Mouse (Mus musculus) liver, embryonic 15.5 days (tissue): ENCODE measurements around the gene Armc9. TPM values are rescaled to one million over a fixed set of nuclear protein-coding genes. Genes with fewer than 3 reads are reported as not detected.

Source experiments
- ATAC-seq: fragments of 200-750 bp; cut with Nextera tagmentation; 2 replicates; pipeline ENCODE4 v1.8.0; 2017; ENCODE audit warnings: moderate number of reproducible peaks, mild to moderate bottlenecking, moderate library complexity; ENCODE audit not compliant: insufficient read depth
- H3K27ac ChIP-seq: fragments of 300-500 bp; sonication (generic); replicated peaks from 2 replicates; pipeline ENCODE4 v1.5.1; 2015; ENCODE audit warnings: mild to moderate bottlenecking, inconsistent platforms
- H3K27me3 ChIP-seq: fragments of 300-500 bp; sonication (generic); 2 replicates; pipeline ENCODE4 v1.6.1; 2015; ENCODE audit warnings: mild to moderate bottlenecking, inconsistent platforms
- H3K36me3 ChIP-seq: fragments of 300-500 bp; sonication (generic); replicated peaks from 2 replicates; pipeline ENCODE4 v1.6.1; 2015; ENCODE audit warnings: moderate library complexity, mild to moderate bottlenecking, inconsistent platforms
- H3K4me1 ChIP-seq: fragments of 300-500 bp; sonication (generic); replicated peaks from 2 replicates; pipeline ENCODE4 v1.6.1; 2015; ENCODE audit warnings: inconsistent platforms
- H3K4me2 ChIP-seq: fragments of 300-500 bp; sonication (generic); 2 replicates; pipeline ENCODE4 v1.6.1; 2015; ENCODE audit warnings: moderate library complexity, mild to moderate bottlenecking, inconsistent platforms
- H3K4me3 ChIP-seq: fragments of 300-500 bp; sonication (generic); replicated peaks from 2 replicates; pipeline ENCODE4 v1.5.1; 2015; ENCODE audit warnings: mild to moderate bottlenecking, inconsistent platforms
- H3K9ac ChIP-seq: fragments of 300-500 bp; sonication (generic); 2 replicates; pipeline ENCODE4 v1.6.1; 2015; ENCODE audit warnings: moderate library complexity, mild to moderate bottlenecking, inconsistent platforms
- H3K9me3 ChIP-seq: fragments of 300-500 bp; sonication (generic); replicated peaks from 2 replicates; pipeline ENCODE4 v1.6.1; 2016; ENCODE audit warnings: inconsistent platforms
- WGBS: fragments of 180-500 bp; shearing (Covaris S2); methylation state at CpG from one replicate; pipeline ENCODE4 v1.1.7; 2015; ENCODE audit warnings: mixed read lengths; ENCODE audit not compliant: insufficient replicate concordance; 5-methylcytosine and 5-hydroxymethylcytosine counted together
- polyA plus RNA-seq: library from polyadenylated mRNA; unstranded; fragments of >200 nt; fragmentation: Nextera tagmentation; extraction: Ambion mirVana; gene quantifications from 2 replicates; pipeline ENCODE4 v1.2.1, GENCODE M21; 2015

The Armc9 gene
- 8.9 and 9.3 TPM in 2 replicates for polyA plus RNA-seq

- peak within 1 kb of the TSS; percentile 91 for H3K27ac ChIP-seq
- peak; percentile 99 for ATAC-seq
- 0 out of 2 replicates have a peak, but pooled peaks cover 6% of the 10 kb centered on the region for H3K36me3 ChIP-seq
- H3K4me3 ChIP-seq = peak within 1 kb of the TSS; percentile 68
- no peaks in the 10 kb centered on the region for H3K9me3 ChIP-seq
- peak within 1 kb of the TSS; percentile 84 for H3K4me2 ChIP-seq
- H3K9ac ChIP-seq = peak within 1 kb of the TSS; percentile 61
- no peaks in the 10 kb centered on the region for H3K27me3 ChIP-seq
- H3K4me1 ChIP-seq = peaks cover 50% of the 10 kb centered on the region
- WGBS = 2% methylated on average over 40 of the region's 40 CpGs
These were observed at the start of gene Armc9 for GRCm38 (mm10) chr1:86154133-86154823. TSS of gene Armc9 (plus strand) at chr1:86154780.

GRCm38 (mm10) chr1:86105054-86105453 is 49.5 kb upstream of the Armc9 start:
- Histone ChIP-seq H3K4me1 (no peaks in the 10 kb centered on the region), H3K27ac (no peak overlapping the region), H3K4me2 (no peak overlapping the region), H3K36me3 (peaks cover 26% of the 10 kb centered on the region), H3K9me3 (no peaks in the 10 kb centered on the region), H3K9ac (no peak overlapping the region), H3K27me3 (no peaks in the 10 kb centered on the region), H3K4me3 (no peak overlapping the region)
- 94% methylated on average over 1 of the region's 1 CpGs for WGBS
- no peak for ATAC-seq

GRCm38 (mm10) chr1:86111779-86112178 is 42.8 kb upstream of the Armc9 start, which contains the start of gene Htr2b:
TSS of gene Htr2b (minus strand) at chr1:86111970.
- 71% methylated on average over 6 of the region's 6 CpGs for WGBS
- H3K27ac ChIP-seq = no peak within 1 kb of the TSS
- H3K4me1 ChIP-seq = no peaks in the 10 kb centered on the region
- H3K9ac ChIP-seq = no peak within 1 kb of the TSS
- H3K4me2 ChIP-seq = no peak within 1 kb of the TSS
- no peaks in the 10 kb centered on the region for H3K27me3 ChIP-seq
- no peak within 1 kb of the TSS for H3K4me3 ChIP-seq
- H3K36me3 ChIP-seq = peaks cover 23% of the 10 kb centered on the region
- no peaks in the 10 kb centered on the region for H3K9me3 ChIP-seq
- ATAC-seq = no peak

- Histone ChIP-seq H3K9me3 (no peaks in the 10 kb centered on the region), H3K9ac (no peak overlapping the region), H3K4me2 (no peak overlapping the region), H3K4me3 (no peak overlapping the region), H3K4me1 (no peaks in the 10 kb centered on the region), H3K27me3 (no peaks in the 10 kb centered on the region), H3K27ac (no peak overlapping the region), H3K36me3 (peaks cover 37% of the 10 kb centered on the region)
- no peak for ATAC-seq
- 80% methylated on average over 3 of the region's 3 CpGs for WGBS
These were observed 40.4 kb upstream of the Armc9 start for GRCm38 (mm10) chr1:86114141-86114540.

GRCm38 (mm10) chr1:86119549-86119948 is 35.0 kb upstream of the Armc9 start:
- Histone ChIP-seq H3K27ac (no peak overlapping the region), H3K27me3 (no peaks in the 10 kb centered on the region), H3K4me1 (no peaks in the 10 kb centered on the region), H3K9ac (no peak overlapping the region), H3K4me3 (no peak overlapping the region), H3K9me3 (no peaks in the 10 kb centered on the region), H3K4me2 (no peak overlapping the region), H3K36me3 (peaks cover 75% of the 10 kb centered on the region)
- ATAC-seq = no peak
- 85% methylated on average over 4 of the region's 4 CpGs for WGBS

- no peaks in the 10 kb centered on the region for H3K4me1 ChIP-seq
- ATAC-seq = no peak
- no peaks in the 10 kb centered on the region for H3K9me3 ChIP-seq
- peaks cover 85% of the 10 kb centered on the region for H3K36me3 ChIP-seq
- no peak overlapping the region for H3K9ac ChIP-seq
- WGBS = 85% methylated on average over 2 of the region's 2 CpGs
- no peak overlapping the region for H3K4me2 ChIP-seq
- H3K27me3 ChIP-seq = no peaks in the 10 kb centered on the region
- no peak overlapping the region for H3K4me3 ChIP-seq
- no peak overlapping the region for H3K27ac ChIP-seq
These were observed 28.5 kb upstream of the Armc9 start for GRCm38 (mm10) chr1:86126036-86126435.

GRCm38 (mm10) chr1:86133337-86133736 is 21.2 kb upstream of the Armc9 start, which contains the start of gene Gm21972:
TSS of gene Gm21972 (plus strand) at chr1:86133637.
- peaks cover 85% of the 10 kb centered on the region for H3K36me3 ChIP-seq

GRCm38 (mm10) chr1:86135315-86135714 is 19.3 kb upstream of the Armc9 start:
- Histone ChIP-seq H3K4me1 (no peaks in the 10 kb centered on the region), H3K9me3 (no peaks in the 10 kb centered on the region), H3K36me3 (peaks cover 86% of the 10 kb centered on the region), H3K27ac (no peak overlapping the region), H3K4me2 (no peak overlapping the region), H3K27me3 (no peaks in the 10 kb centered on the region), H3K4me3 (no peak overlapping the region), H3K9ac (no peak overlapping the region)
- no peak for ATAC-seq
- WGBS = 87% methylated on average over 6 of the region's 6 CpGs

More at GRCm38 (mm10) chr1:86133337-86133736, 21.2 kb upstream of the Armc9 start, which contains the start of gene Gm21972:
- no peak for ATAC-seq
- H3K27me3 ChIP-seq = no peaks in the 10 kb centered on the region
- H3K4me3 ChIP-seq = no peak within 1 kb of the TSS
- WGBS = 85% methylated on average over 4 of the region's 4 CpGs
- no peaks in the 10 kb centered on the region for H3K4me1 ChIP-seq
- no peak within 1 kb of the TSS for H3K27ac ChIP-seq
- no peaks in the 10 kb centered on the region for H3K9me3 ChIP-seq
- H3K9ac ChIP-seq = no peak within 1 kb of the TSS
- no peak within 1 kb of the TSS for H3K4me2 ChIP-seq

GRCm38 (mm10) chr1:86141081-86141480 is 13.5 kb upstream of the Armc9 start:
- H3K9ac ChIP-seq = no peak overlapping the region
- peaks cover 47% of the 10 kb centered on the region for H3K36me3 ChIP-seq
- no peaks in the 10 kb centered on the region for H3K9me3 ChIP-seq
- H3K4me1 ChIP-seq = no peaks in the 10 kb centered on the region
- H3K4me3 ChIP-seq = no peak overlapping the region
- 76% methylated on average over 3 of the region's 3 CpGs for WGBS
- H3K27me3 ChIP-seq = no peaks in the 10 kb centered on the region
- no peak for ATAC-seq
- H3K4me2 ChIP-seq = no peak overlapping the region
- H3K27ac ChIP-seq = no peak overlapping the region

GRCm38 (mm10) chr1:86143165-86143564 is 11.4 kb upstream of the Armc9 start:
- no peak overlapping the region for H3K27ac ChIP-seq
- WGBS = 56% methylated on average over 4 of the region's 4 CpGs
- no peaks in the 10 kb centered on the region for H3K27me3 ChIP-seq
- no peaks in the 10 kb centered on the region for H3K9me3 ChIP-seq
- H3K4me1 ChIP-seq = 0 out of 2 replicates have a peak, but pooled peaks cover 4% of the 10 kb centered on the region
- H3K9ac ChIP-seq = no peak overlapping the region
- peaks cover 28% of the 10 kb centered on the region for H3K36me3 ChIP-seq
- H3K4me2 ChIP-seq = no peak overlapping the region
- ATAC-seq = no peak
- no peak overlapping the region for H3K4me3 ChIP-seq

GRCm38 (mm10) chr1:86144001-86144944 is 10.3 kb upstream of the Armc9 start:
- Histone ChIP-seq H3K9ac (no peak overlapping the region), H3K4me1 (0 out of 2 replicates have a peak, but pooled peaks cover 4% of the 10 kb centered on the region), H3K36me3 (peaks cover 17% of the 10 kb centered on the region), H3K27me3 (no peaks in the 10 kb centered on the region), H3K4me2 (no peak overlapping the region), H3K9me3 (no peaks in the 10 kb centered on the region), H3K4me3 (no peak overlapping the region), H3K27ac (no peak overlapping the region)
- no peak for ATAC-seq
- WGBS = 67% methylated on average over 21 of the region's 21 CpGs
